Mouse (Mus musculus): ENCODE measurements around the gene Megf11.
A peak's percentile ranks its signal among the peaks of the same experiment; 100 is the strongest.

Gene Megf11

GRCm38 (mm10) chr9:64385511-64386465, at the start of gene Megf11:
Megf11 (plus strand) TSS chr9:64385626.
- DNase-seq: peak; percentile 81

DNA sequence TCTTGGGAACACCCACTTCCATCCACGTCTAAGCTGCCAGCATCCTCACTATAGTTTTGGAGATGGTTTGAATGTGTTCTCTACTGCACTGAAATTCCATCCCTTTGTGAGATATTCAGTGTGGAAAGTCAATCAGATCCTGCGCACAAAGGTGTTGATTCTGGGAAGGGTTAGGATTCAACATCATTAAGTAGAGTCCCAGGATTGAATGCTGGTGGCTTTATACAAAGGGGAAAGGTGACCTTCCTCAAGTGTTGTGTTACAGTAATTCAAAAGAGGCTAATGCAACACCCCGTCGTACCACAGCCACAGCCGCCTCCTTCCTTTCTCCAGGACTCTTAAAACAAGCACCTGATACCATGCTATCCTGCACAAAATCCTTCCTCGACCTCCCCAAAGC, 49.6 kb upstream of the Megf11 start:
- DNase-seq: no peak

- DNase-seq: no peak
Measured at GRCm38 (mm10) chr9:64339361-64339760, 46.1 kb upstream of the Megf11 start.

- peak; percentile 81 for DNase-seq
Measured at GRCm38 (mm10) chr9:64340351-64341253, 44.8 kb upstream of the Megf11 start.

- no peak for DNase-seq
Measured at GRCm38 (mm10) chr9:64341254-64341566, 44.2 kb upstream of the Megf11 start, which contains the start of gene Dis3l. Dis3l (minus strand) TSS chr9:64341288.

DNA sequence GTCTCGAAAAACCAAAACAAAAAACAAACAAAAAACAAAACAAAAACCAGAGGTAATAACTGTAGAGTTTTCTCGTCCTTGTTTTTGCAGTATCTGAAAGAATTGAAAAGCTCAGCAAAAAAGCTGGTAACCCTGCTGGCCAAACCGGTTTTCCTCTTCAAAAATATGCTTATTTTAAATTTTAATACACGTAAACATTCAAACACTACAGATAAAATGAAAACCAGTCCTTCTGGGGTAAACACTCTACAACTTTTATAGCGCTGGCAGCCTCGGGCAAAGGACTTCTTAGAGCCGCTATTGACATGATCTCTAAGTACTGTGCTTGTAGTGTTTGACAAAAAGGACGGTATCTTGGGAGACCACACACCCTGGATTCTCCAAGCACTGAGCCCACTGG, 43.8 kb upstream of the Megf11 start:
- no peak for DNase-seq

GRCm38 (mm10) chr9:64343656-64344055, 41.8 kb upstream of the Megf11 start:
- DNase-seq: no peak

- DNase-seq: no peak
Measured at GRCm38 (mm10) chr9:64345931-64346330, 39.5 kb upstream of the Megf11 start.

DNA sequence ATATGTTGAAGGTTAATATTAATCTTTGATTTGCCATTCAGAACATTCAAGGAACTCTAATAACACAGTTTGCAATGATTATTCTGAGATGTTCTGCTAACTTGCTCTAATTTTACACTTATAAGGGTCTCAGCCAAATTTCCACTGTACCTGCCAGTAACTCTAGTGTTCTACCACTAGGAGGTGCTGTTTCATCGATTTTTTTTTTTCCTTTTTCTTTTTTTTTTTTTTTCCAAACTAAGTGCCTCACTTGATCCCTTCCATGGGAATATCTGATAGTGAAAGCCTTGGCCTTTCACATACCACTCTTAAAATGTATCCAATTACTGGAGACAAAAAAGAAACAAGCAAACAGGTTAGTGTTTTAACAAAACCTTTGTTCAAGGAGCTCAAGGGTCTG, 38.0 kb upstream of the Megf11 start:
- DNase-seq: no peak

- DNase-seq: no peak
Measured at GRCm38 (mm10) chr9:64349490-64349889, 35.9 kb upstream of the Megf11 start.

GRCm38 (mm10) chr9:64351191-64351590, 34.2 kb upstream of the Megf11 start:
- no peak for DNase-seq

- no peak for DNase-seq
Measured at GRCm38 (mm10) chr9:64355627-64356026, 29.8 kb upstream of the Megf11 start.

GRCm38 (mm10) chr9:64361231-64361950, 24.0 kb upstream of the Megf11 start:
- no peak for DNase-seq

DNA sequence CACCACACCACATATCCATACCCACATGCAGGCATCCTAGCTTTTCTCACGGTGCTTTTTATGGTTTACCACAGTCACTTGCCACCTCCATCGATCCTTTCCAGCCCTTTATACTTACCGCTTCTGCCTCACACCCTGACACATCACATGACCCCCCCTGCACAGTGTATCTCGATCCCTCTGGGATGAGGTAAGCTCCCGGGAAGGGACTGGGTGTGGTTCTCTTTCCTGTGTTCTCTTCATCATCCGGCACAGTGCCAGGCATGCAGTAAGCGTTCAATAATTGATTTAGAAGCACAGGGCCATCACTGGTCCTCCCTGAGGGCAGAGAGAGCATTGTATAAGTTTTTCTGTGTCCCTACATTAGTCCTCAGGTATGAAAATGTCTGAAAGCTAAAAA, 15.6 kb upstream of the Megf11 start:
- DNase-seq: no peak

DNA sequence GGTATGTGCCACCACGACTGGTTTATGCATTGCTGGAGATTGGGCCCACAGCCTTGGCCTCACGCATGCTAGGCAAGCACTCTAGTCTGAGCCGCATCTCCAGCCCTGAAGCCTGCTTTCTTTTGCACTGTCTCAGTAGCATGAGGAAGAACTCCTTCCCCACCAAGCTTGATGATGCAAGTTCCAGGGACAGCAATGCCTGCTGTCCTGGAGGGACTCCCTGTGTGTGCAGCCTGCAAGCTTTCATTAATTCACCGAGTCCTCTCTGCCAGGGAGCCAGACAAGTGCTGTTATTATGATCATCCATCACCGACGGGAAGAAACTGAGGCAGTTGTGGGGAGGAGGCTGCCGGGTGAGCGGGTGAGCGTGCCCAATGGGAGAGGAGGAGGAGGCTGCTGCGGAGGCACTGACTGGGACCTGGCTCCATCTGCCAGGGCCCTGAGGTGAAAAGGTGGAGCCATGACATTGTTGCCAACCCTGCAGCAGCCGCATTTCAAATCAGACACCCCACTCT, 14.1 kb upstream of the Megf11 start:
- no peak for DNase-seq

- DNase-seq: no peak
Measured at GRCm38 (mm10) chr9:64376380-64376779, 9.0 kb upstream of the Megf11 start.

DNA sequence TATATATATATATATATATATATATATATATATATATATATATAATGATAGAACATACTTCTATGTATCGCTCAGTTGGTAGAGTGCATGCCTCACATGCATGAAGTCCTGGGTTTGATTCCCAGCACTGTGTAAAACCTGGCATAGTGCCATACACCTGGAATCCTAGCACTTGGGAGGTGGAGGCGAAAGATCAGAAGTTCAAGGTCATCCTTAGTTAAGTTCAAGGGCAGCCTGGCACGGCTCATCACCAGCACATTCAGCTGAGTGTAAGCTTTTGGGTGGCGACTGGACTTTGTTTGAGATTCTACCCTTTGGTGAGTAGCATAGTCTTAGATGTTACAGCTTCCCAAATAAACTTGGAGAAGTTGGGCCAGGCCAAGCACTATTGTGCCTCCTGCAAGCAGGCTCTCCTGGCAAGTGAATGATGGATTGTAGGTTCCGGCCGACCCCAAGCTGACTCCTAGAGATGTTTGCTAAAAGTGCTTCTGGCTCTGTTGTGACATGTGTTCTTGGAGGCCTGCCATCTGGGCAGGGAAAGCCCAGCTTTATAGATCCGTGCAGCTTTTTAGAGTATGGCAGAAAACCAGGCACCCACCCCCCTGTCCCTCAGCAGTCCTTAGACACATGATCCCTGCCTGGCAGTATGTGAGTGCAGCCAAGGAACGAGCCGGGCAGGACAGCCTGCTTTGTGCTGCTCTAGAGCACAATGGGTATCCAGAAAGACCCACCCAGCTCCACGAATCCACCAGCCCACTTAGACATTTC, 2.2 kb upstream of the Megf11 start:
- no peak for DNase-seq

DNA sequence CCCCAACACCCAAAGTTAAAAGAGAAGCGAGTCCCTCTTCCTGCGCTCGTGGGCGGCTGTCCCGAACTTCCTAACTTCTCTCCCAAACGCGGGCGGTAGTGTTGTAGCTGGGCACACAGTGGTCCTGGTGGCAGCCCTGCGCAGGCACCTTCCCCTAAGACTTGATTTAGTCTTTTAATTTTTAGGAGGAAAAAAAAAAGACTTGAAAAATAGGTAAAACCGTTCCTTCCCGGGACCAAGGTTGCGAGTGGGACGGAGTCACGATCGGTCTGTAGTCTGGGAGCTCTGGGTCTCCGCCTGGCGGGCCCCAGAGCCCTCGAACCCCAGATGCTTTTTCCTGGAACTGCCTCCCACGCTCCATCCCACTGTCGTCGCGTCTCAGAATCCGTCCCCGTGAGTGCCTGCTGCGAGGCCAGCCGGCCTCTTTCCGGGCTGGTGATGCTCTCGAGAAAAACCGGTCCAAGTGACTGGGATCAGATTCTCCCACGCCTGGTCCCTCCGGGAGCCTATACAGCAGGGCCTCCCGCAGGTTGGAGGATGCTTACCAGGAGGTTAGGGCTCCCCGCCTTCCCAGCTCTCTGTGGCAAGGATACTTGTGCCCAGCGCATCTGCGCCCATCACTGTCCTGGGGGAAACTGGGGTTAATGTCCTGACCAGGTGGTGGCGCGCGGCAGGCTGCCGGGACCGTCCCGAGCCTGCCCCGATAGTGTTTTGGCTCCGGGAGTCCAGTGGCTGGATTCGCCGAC, 1.2 kb downstream of the Megf11 start:
- peak; percentile 90 for DNase-seq

DNA sequence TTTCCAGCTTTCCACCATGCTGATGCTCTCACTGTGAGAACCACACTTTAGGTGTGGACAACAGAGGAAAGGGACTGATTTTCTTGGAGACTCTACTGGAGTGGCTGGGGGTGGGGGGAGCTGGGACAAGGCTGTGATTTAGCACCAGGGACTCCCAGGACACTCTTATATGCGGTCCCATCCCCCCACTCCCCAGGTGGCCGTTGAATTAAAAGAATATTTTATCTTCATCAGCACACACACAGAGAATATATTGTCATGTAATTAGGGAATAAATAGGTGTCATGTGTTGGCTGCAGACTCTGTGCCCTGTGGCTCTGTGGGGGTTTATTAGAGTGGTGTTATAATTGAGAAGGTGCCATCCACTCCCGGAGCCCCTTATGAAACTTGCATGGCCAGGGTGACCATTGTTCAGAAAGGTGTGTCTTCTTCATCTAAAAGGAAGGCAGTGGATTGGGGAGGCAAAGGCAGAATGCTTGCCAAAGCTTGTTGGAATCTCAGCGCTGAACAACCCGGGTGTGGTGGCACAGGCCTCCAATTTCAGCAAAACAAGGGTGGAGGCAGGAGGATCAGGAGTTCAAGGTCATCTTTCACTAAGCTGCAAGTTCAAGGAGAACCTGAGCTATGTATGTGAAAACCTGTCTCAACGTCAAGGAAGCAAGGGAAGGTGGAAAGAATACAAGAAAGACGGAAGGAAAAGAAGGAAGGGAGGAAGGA, 4.3 kb downstream of the Megf11 start:
- DNase-seq: no peak

DNA sequence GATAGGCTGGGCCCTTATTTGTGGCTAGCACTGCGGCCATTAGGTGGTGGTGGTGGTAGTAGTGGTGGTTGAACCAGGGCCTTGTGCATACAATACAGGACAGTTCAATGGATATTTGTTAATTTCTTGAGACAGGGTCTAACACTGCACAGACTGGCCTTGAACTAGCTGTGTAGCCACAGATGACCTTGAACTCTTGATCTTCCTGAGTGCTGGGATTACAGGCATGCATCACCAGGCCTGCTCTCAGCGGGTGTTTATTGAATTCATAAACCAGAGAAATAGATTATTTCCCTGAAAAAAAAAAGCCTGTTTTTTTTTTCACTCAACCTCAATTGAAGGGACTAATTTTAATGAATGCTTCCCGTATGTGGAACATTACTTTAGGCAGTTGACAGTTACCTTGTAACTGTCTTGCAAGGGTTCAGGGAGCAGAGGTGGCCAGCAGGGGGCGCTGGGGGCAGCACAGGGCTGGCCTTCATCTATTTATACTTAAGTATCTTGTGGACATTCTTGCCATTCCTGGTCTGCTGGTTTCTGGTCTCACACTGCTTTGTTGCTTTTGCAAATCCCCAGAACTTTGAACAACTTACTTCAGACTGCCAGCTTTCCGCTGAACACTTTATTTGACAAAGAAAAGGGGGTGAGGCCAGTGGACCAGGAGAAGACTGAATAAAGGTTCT, 8.6 kb downstream of the Megf11 start:
- peak; percentile 74 for DNase-seq
